Mouse (Mus musculus) frontal cortex, postnatal 25 days (tissue): ENCODE results near the gene Mrpl38.

ENCODE experiments used
- DNase-seq, 2 experiments: peaks; one replicate each; pipeline ENCODE4 v3.0.0; 2022; ENCODE audit warnings: low spot score in 2 of 2

Gene Mrpl38

GRCm38 (mm10) chr11:116111067-116111466 lies 27.6 kb downstream of the Mrpl38 start:
- DNase-seq: no peak

GRCm38 (mm10) chr11:116110540-116110939 lies 28.1 kb downstream of the Mrpl38 start:
- DNase-seq: no peak

GRCm38 (mm10) chr11:116110131-116110530 lies 28.5 kb downstream of the Mrpl38 start:
- DNase-seq: no peak

GRCm38 (mm10) chr11:116109441-116110081 lies 29.1 kb downstream of the Mrpl38 start:
- no peak for DNase-seq

- no peak for DNase-seq
These were observed 30.1 kb downstream of the Mrpl38 start for GRCm38 (mm10) chr11:116108464-116109137.

- DNase-seq: no peak
These were observed 30.8 kb downstream of the Mrpl38 start for GRCm38 (mm10) chr11:116107777-116108285.

- DNase-seq: no peak
These were observed 31.5 kb downstream of the Mrpl38 start for GRCm38 (mm10) chr11:116106963-116107776.

- no peak for DNase-seq
These were observed 32.3 kb downstream of the Mrpl38 start for GRCm38 (mm10) chr11:116106154-116106962.

- no peak for DNase-seq
These were observed 33.6 kb downstream of the Mrpl38 start for GRCm38 (mm10) chr11:116105065-116105464.

GRCm38 (mm10) chr11:116104006-116104646 lies 34.5 kb downstream of the Mrpl38 start:
- DNase-seq: no peak

- no peak for DNase-seq
These were observed 35.1 kb downstream of the Mrpl38 start for GRCm38 (mm10) chr11:116103572-116103971.

- DNase-seq: no peak
These were observed 36.2 kb downstream of the Mrpl38 start for GRCm38 (mm10) chr11:116102472-116102871.

- DNase-seq: no peak
These were observed 36.7 kb downstream of the Mrpl38 start for GRCm38 (mm10) chr11:116101931-116102381.

- DNase-seq: no peak
These were observed 37.8 kb downstream of the Mrpl38 start for GRCm38 (mm10) chr11:116100839-116101238.

- no peak for DNase-seq
These were observed 38.3 kb downstream of the Mrpl38 start for GRCm38 (mm10) chr11:116100385-116100784.

GRCm38 (mm10) chr11:116099462-116099861 lies 39.2 kb downstream of the Mrpl38 start:
- no peak for DNase-seq

GRCm38 (mm10) chr11:116098711-116099460 lies 39.8 kb downstream of the Mrpl38 start:
- no peak for DNase-seq

GRCm38 (mm10) chr11:116096213-116097108 lies 42.2 kb downstream of the Mrpl38 start:
- DNase-seq: no peak

GRCm38 (mm10) chr11:116095573-116095972 lies 43.1 kb downstream of the Mrpl38 start:
- DNase-seq: no peak
